ENCODE assay signal across 8 mouse cellular contexts in genomic region chr7:121707073-121707667, GRCm38 (mm10). TPM values are rescaled to one million over a fixed set of nuclear protein-coding genes. Genes with fewer than 3 reads are reported as not detected.
DNase-seq lines count a peak whose midpoint lies in the region; ATAC-seq and TF ChIP-seq lines count a peak whose summit lies in the region.

Usp31 (minus strand) TSS chr7:121707253.

- peak; percentile 98 for ATAC-seq in erythroid progenitor cell, adult 5-6 weeks (replicated peaks; ENCODE audit: low FRiP score, poor library complexity, severe bottlenecking)
- ATAC-seq in heart, embryonic 12.5 days (ENCODE audit: insufficient number of reproducible peaks, low FRiP score): peak; percentile 98
- peak; percentile 97 for ATAC-seq in kidney, postnatal 0 days (replicated peaks; ENCODE audit: low FRiP score, low read depth)
- peak; percentile 99 for ATAC-seq in liver, embryonic 11.5 days (replicated peaks; ENCODE audit: low FRiP score)
- ATAC-seq in stomach, embryonic 14.5 days (ENCODE audit: insufficient number of reproducible peaks, insufficient read depth, low FRiP score, low read depth): peak; percentile 98

- H3K9ac ChIP-seq in heart, embryonic 12.5 days: peak within 1 kb of the TSS; percentile 87
- H3K9ac ChIP-seq in kidney, postnatal 0 days (ENCODE audit: low read depth, low read length): peak within 1 kb of the TSS; percentile 57
- peak within 1 kb of the TSS; percentile 84 for H3K9ac ChIP-seq in liver, embryonic 11.5 days (ENCODE audit: low read depth, low read length)
- peak within 1 kb of the TSS; percentile 60 for H3K9ac ChIP-seq in stomach, embryonic 14.5 days (replicated peaks; ENCODE audit: low read depth, low read length)

- H3K4me3 ChIP-seq in heart, embryonic 12.5 days: peak within 1 kb of the TSS; percentile 86
- H3K4me3 ChIP-seq in kidney, postnatal 0 days (replicated peaks; ENCODE audit: low read depth, low read length): peak within 1 kb of the TSS; percentile 79
- H3K4me3 ChIP-seq in liver, embryonic 11.5 days (ENCODE audit: low read depth, low read length): peak within 1 kb of the TSS; percentile 91
- H3K4me3 ChIP-seq in stomach, embryonic 14.5 days (ENCODE audit: low read depth, low read length): peak within 1 kb of the TSS; percentile 50

- peaks cover 23% of the 10 kb centered on the region for H3K27me3 ChIP-seq in heart, embryonic 12.5 days (replicated peaks)
- H3K27me3 ChIP-seq in kidney, postnatal 0 days (ENCODE audit: insufficient read depth, low read length): no peaks in the 10 kb centered on the region
- H3K27me3 ChIP-seq in liver, embryonic 11.5 days (replicated peaks; ENCODE audit: control insufficient read depth, insufficient read depth, low read length): no peaks in the 10 kb centered on the region
- H3K27me3 ChIP-seq in stomach, embryonic 14.5 days (ENCODE audit: control insufficient read depth, insufficient read depth, low read length): no peaks in the 10 kb centered on the region

- under 1% methylated on average over 61 of the region's 82 CpGs for whole genome bisulfite sequencing in heart, embryonic 12.5 days
- under 1% methylated on average over 64 of the region's 82 CpGs for WGBS in kidney, postnatal 0 days
- WGBS in liver, embryonic 11.5 days: under 1% methylated on average over 71 of the region's 82 CpGs
- under 1% methylated on average over 56 of the region's 82 CpGs for WGBS in stomach, embryonic 14.5 days

- no peaks in the 10 kb centered on the region for H3K9me3 ChIP-seq in heart, embryonic 12.5 days (replicated peaks)
- H3K9me3 ChIP-seq in kidney, postnatal 0 days (replicated peaks; ENCODE audit: low read length): no peaks in the 10 kb centered on the region
- H3K9me3 ChIP-seq in liver, embryonic 11.5 days (ENCODE audit: control insufficient read depth, low read length): no peaks in the 10 kb centered on the region
- H3K9me3 ChIP-seq in stomach, embryonic 14.5 days (ENCODE audit: control insufficient read depth, low read depth, low read length): no peaks in the 10 kb centered on the region

- H3K27ac ChIP-seq in heart, embryonic 12.5 days (ENCODE audit: poor library complexity, severe bottlenecking): peak within 1 kb of the TSS; percentile 56; the same call in 1 of the 2 replicates
- peak within 1 kb of the TSS; percentile 73 for H3K27ac ChIP-seq in kidney, postnatal 0 days
- H3K27ac ChIP-seq in liver, embryonic 11.5 days (ENCODE audit: low read depth, low read length): peak within 1 kb of the TSS; percentile 61
- H3K27ac ChIP-seq in stomach, embryonic 14.5 days (ENCODE audit: low read length): peak within 1 kb of the TSS; percentile 57

- no peaks in the 10 kb centered on the region for H3K36me3 ChIP-seq in heart, embryonic 12.5 days
- H3K36me3 ChIP-seq in kidney, postnatal 0 days (ENCODE audit: insufficient read depth, low read length): no peaks in the 10 kb centered on the region
- H3K36me3 ChIP-seq in liver, embryonic 11.5 days (ENCODE audit: control insufficient read depth, insufficient read depth, low read length): no peaks in the 10 kb centered on the region; the same call in 1 of the 2 replicates
- H3K36me3 ChIP-seq in stomach, embryonic 14.5 days (ENCODE audit: control insufficient read depth, insufficient read depth, low read length): no peaks in the 10 kb centered on the region

- H3K4me2 ChIP-seq in heart, embryonic 12.5 days: peak within 1 kb of the TSS; percentile 98
- H3K4me2 ChIP-seq in kidney, postnatal 0 days (ENCODE audit: low read length): peak within 1 kb of the TSS; percentile 88
- peak within 1 kb of the TSS; percentile 98 for H3K4me2 ChIP-seq in liver, embryonic 11.5 days
- peak within 1 kb of the TSS; percentile 96 for H3K4me2 ChIP-seq in stomach, embryonic 14.5 days (replicated peaks; ENCODE audit: low read depth, low read length)

- DNase-seq in CD4-positive helper T cell, adult 2 months (ENCODE audit: low read depth, low spot score): peak; percentile 96
- DNase-seq in brain, embryonic 18.5 days (ENCODE audit: low read depth, low spot score): peak; percentile 96
- DNase-seq in kidney, postnatal 0 days (ENCODE audit: low spot score): peak; percentile 99
- peak; percentile 85 for DNase-seq in liver, embryonic 11.5 days (ENCODE audit: low spot score)
- DNase-seq in naive thymus-derived CD4-positive, alpha-beta T cell, adult 2 months (ENCODE audit: low read depth): peak; percentile 95

- TF ChIP-seq CTCF in kidney, postnatal 0 days (IDR thresholded peaks at IDR 0.05; ENCODE audit: low read depth): no peak; the same call in 1 of the 2 replicates

- H3K4me1 ChIP-seq in heart, embryonic 12.5 days (replicated peaks): peaks cover 38% of the 10 kb centered on the region
- peaks cover 7% of the 10 kb centered on the region for H3K4me1 ChIP-seq in kidney, postnatal 0 days (replicated peaks; ENCODE audit: insufficient read depth, low read length)
- H3K4me1 ChIP-seq in liver, embryonic 11.5 days (replicated peaks; ENCODE audit: control insufficient read depth, insufficient read depth, low read length): peaks cover 22% of the 10 kb centered on the region
- peaks cover 13% of the 10 kb centered on the region; the same call in 1 of the 2 replicates for H3K4me1 ChIP-seq in stomach, embryonic 14.5 days (ENCODE audit: control insufficient read depth, insufficient read depth, low read length)

RNA-seq across cellular contexts. Expression of gene Usp31, which starts in this region (rescaled TPM):
- total RNA-seq in erythroid progenitor cell, adult 5-6 weeks (2015; ENCODE audit: low replicate concordance): 5.0 and 6.3 TPM in 2 replicates
- total RNA-seq in erythroid progenitor cell, adult 5-6 weeks (2017; ENCODE audit: low replicate concordance): 5.9 and 7.6 TPM in 2 replicates
- polyA plus RNA-seq in heart, embryonic 12.5 days (2016; fragmentation: Nextera tagmentation; extraction: Ambion mirVana): 1.9 and 2.4 TPM in 2 replicates
- polyA plus RNA-seq in kidney, postnatal 0 days (2015; fragmentation: Nextera tagmentation; extraction: Ambion mirVana): 1.3 and 1.6 TPM in 2 replicates
- 2.9 and 3.5 TPM in 2 replicates for polyA plus RNA-seq in liver, embryonic 11.5 days (2014; fragmentation: Nextera tagmentation; extraction: Ambion mirVana)
- 3.2 and 3.5 TPM in 2 replicates for polyA plus RNA-seq in stomach, embryonic 14.5 days (2014; fragmentation: Nextera tagmentation; extraction: Ambion mirVana)

Comparison
In these comparisons a context has a peak if more than half of its experiments do, and no peak if none do; other contexts are left out.
1. Peak in every context shown above with its lines: DNase-seq, ATAC-seq, H3K4me3 ChIP-seq and H3K27ac ChIP-seq.